Mouse (Mus musculus) c-Kit-positive CD71-positive TER-119-positive erythroid progenitor cells, embryonic 14.5 days (primary cell): ENCODE data around the gene Cpa2.
A peak's percentile ranks its signal among the peaks of the same experiment; 100 is the strongest.

Experiments
- DNase-seq: peaks from one replicate; pipeline ENCODE4 v3.0.0-alpha.2; 2013; ENCODE audit warnings: low spot score

Cpa2 gene

DNA sequence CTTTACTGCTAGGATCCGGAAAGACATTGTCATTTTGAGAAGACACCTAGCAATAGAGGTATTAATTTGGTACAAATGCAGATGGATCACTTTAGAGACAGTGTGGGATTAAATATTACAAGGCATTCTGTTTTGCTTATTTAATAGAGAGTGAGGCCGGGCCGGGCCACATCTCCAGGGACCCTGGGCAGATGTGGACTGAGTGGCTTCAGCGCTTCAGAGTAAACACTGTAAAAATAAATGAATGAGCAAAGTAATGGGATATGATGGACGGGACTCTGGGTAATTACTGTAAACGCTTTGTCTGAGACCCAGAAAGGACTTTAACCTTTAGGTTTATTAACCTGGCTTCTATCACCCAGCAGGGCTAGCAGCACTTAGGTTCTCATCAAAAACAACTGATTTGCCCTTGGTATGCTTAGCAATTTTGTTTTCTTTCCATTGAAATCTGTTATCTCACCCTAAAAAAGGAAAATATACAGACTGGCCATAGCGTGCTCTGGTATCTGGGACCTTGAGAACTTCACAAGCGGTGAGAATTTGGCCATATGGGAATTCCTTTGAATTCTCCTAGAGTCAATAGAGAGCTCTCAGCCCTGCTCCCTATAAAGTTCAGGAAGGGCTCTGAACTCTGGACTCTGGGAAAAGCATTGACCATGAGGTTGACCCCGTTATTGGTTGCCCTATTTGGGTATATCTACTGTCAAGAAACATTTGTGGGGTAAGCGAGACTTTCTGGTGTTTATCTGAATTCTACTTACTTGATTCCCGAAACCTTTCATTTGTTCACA lies at the start of gene Cpa2:
Gene Cpa2 (plus strand): TSS at position 574 of the 791 bp plus-strand sequence.
- no peak for DNase-seq

DNA sequence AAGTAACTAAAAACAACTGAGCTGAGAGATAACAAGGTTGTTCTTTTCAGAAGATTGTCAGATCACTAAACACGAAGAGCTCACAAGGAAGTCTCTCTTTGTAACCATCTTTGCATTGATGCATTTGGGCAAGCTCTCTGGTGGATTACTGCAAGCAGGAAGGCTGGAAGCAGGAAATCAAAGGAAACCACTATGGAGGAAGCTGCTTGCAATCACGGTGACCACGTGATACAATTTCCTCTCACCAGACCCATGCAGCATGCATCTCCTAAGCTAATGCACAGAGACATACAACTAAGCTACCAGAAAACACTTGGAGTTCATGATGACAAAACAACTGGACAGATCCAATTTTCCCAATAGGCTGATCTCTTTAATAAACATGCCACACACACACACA lies 42.3 kb upstream of the Cpa2 start:
- no peak for DNase-seq

GRCm38 (mm10) chr6:30508824-30509223 lies 32.6 kb upstream of the Cpa2 start:
- no peak for DNase-seq

- DNase-seq = peak; percentile 98
Observed at GRCm38 (mm10) chr6:30509265-30510239, 31.8 kb upstream of the Cpa2 start, which contains the start of the genes Tmem209 and Ssmem1. Tmem209 (minus strand) TSS chr6:30509783. Ssmem1 (plus strand) TSS chr6:30509849.

DNA sequence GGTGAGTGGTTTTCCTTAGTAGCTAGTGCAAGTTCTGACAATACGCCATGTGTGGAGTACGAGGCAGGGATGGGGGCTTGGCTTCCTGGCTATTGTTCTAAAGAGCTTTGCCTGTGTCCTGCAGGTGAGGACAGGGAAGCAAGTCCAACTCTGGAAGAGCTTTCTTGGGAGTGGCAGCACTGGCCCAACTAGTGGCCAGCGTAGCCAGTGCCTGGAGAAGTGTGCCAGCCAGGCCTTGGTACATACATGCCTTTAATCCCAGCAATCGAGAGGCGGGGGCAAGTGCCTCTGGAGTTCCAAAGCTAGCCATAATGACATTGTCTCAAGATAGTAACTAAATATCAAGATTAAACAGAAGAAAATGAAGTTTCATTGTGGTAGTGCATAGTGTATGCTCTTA lies 31.1 kb upstream of the Cpa2 start:
- no peak for DNase-seq

DNA sequence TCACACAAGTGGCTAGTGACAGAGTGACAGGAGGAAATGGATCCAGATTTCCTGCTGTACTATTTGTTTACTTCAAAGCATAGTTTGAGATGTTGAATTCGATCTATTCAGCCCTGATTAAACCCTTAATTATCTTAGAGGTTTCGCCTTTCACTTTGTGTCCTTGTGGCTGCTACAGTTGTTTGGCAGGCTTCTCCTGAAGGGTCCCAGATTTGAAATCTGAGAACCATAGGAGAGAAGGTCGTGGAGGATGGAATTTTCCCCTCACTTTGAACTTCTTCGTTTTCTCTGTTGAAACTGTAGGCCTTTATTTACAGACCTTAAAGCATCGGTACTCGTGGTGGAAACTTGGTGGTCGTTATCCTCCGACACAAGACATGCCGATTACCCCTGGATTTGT lies 27.1 kb upstream of the Cpa2 start:
- no peak for DNase-seq

GRCm38 (mm10) chr6:30520400-30520799 lies 21.0 kb upstream of the Cpa2 start:
- DNase-seq = no peak

GRCm38 (mm10) chr6:30525456-30526332 lies 15.7 kb upstream of the Cpa2 start:
- no peak for DNase-seq

DNA sequence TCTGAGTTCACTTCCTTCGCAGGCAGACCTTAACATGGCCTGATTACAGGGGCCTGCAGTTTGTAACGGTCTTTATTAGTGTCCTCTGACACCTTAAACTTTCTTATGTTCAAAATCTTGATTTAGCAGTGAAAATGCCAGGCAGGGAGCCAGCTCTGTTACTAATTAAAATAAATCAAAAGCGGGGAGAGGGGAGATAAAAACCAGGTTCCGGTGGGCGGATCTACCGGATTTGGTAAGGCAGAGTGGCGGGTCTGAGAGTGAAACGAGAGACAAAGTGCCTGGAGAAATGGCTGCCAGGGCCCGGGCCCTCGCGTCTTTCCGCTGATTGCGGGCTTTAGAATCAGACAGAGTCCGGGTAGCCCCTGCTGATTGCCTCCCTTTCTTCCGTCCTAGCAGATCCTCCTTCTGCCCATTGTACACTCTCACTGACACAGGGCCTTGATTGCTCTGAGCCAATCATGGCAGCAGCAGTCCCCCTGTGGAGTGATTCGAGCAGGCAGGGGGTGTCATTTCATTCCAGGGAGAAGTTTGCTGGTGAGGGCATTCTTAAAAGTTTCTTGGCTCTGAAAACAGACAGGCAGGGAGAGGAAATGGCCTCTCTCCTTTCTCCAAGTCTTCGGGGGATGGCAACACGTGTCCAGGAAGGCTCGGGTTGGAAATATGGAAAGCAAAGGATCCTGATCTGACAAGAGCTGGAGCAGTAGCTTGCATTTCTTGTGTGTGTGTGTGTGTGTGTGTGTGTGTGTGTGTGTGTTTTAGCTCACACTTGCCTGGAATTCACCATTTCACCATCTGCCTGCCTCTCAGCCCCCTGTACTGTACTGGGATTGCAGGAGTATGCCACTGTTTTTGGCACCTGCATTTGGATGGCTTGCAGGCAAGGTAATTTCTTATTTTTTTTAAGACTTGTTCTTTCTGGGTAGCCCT lies 14.5 kb upstream of the Cpa2 start:
- no peak for DNase-seq

GRCm38 (mm10) chr6:30528800-30529199 lies 12.6 kb upstream of the Cpa2 start:
- no peak for DNase-seq

DNA sequence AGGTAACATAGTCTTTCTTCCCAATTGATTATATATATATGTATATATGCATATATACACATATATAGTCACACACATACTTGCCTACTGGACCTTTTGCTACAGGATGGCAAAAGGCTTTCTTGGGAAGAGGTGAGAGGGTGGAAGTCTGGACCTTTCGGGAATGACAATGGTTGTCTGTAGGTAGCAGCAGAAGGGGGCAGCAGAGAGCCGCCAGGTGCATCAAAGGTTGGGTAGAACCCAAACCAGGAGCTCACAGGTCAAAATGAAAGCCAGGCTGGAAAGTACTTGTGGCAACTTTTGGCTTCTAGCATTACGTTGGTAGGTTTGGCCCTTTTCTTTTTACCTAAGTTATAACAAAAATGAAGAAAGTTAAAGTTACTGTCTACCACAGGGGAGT lies 6.0 kb upstream of the Cpa2 start:
- DNase-seq = no peak

GRCm38 (mm10) chr6:30538240-30538639 lies 3.1 kb upstream of the Cpa2 start:
- no peak for DNase-seq

DNA sequence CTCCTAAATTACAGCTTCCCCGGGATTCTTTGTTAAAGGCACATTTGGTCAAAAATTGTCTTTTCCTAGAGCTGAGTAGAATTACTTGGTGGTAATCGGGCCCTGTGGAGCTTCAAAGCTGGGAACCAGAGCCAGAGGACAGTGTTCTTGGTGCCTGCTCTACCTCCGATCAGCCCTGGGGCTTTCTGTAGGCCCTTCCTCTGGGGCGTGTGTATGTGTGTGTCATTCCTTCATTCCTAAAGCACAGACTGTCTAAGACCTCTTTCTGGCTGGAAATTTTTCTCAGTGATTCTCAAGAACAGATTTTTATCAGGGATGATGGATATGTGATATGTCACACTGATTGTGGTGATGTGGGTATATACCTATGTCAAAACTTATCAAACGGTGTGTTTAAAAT lies 2.6 kb upstream of the Cpa2 start:
- no peak for DNase-seq

- DNase-seq = no peak
Observed at GRCm38 (mm10) chr6:30542277-30542676, 895 bp downstream of the Cpa2 start.

- no peak for DNase-seq
Observed at GRCm38 (mm10) chr6:30543077-30543476, 1.7 kb downstream of the Cpa2 start.

- DNase-seq = no peak
Observed at GRCm38 (mm10) chr6:30543851-30544250, 2.5 kb downstream of the Cpa2 start.

DNA sequence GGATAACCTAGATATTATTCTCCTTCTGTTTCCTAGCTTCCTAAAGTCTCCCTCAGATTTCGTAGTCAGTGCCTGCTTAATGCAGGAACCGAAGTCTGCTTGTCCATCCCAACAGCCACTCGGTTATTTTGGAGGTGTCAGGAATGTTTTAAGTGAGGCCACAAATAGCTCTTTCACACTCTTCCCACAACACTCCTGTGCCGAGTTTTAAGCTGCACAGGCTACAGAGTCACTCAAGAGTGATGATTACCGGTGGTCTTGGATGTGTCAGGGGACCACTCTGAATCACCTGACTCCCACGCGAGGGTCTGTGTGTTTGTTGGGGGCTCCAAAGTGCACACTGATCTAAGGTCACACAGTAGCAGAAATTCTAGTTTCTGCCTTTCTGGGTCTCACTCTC lies 4.3 kb downstream of the Cpa2 start:
- DNase-seq = no peak

GRCm38 (mm10) chr6:30546571-30547273 lies 5.3 kb downstream of the Cpa2 start:
- peak; percentile 9 for DNase-seq

- DNase-seq = no peak
Observed at GRCm38 (mm10) chr6:30547274-30547645, 5.9 kb downstream of the Cpa2 start.

DNA sequence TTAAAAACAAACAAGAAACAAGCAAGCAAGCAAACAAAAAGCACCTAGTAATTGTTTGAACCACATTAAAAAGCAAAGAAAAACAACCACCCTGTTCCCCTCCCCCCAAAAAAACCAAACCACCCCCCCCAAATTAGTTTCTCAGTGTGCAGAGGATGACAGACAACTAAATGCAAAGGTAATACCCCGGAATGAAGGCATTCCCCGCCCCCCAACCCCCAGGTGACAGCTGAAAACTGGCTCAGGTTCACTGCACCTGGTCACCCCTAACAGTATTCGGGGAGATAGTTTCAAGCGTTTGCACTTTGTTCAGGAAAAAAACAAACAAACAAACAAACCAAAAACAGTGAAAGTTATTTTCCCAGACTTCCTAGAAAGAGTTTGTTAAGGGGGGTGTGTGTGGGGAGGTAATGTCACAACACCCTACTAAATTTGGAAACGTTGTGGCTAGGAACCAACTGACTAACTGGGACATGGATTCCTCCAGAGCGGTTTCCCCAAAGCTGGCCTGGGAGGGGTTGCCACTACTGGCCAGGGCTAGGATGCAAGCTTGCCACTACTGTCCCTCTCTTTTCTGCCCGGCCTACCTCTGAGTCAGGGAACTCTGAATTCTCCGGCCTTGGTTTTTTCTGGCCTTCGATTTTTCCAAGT lies 6.4 kb downstream of the Cpa2 start:
- no peak for DNase-seq
